Mouse (Mus musculus) Patski (cell line): ENCODE measurements around the gene Klf11. TPM values are rescaled to one million over a fixed set of nuclear protein-coding genes. Genes with fewer than 3 reads are reported as not detected.
"Not testable (repeated sequence)": the region's sequence is repeated elsewhere in the genome, so short reads cannot be mapped to it uniquely, and the experiment has no call there.

Experiments
- ATAC-seq: fragments of 100-300 bp; one replicate; pipeline ENCODE4 v1.8.0; 2021
- CTCF ChIA-PET: fragments of 350-600 bp; sonication (Branson Sonifier 250); formaldehyde crosslinking; loops from one replicate; lab custom pipeline; 2022; ENCODE audit warnings: inconsistent platforms; lab: Charles Lee
- POLR2A ChIA-PET: fragments of 350-600 bp; sonication (Branson Sonifier 250); formaldehyde crosslinking; loops from one replicate; lab custom pipeline; 2022; ENCODE audit warnings: antibody characterized with exemption, inconsistent platforms; lab: Charles Lee
- DNase-seq: peaks from one replicate; pipeline ENCODE4 v3.0.0-alpha.2; 2011; ENCODE audit warnings: low read depth, low spot score
- H3K27me3 ChIP-seq: fragments of 371-371 bp; one replicate; pipeline ENCODE4 v1.5.1; 2021
- CTCF ChIP-seq: fragments of 100-300 bp; IDR thresholded peaks from one replicate; pipeline ENCODE4 v1.5.1; 2021
- in situ Hi-C: fragments of 300-500 bp; cut with MboI; formaldehyde crosslinking; loops from 3 replicates; pipeline ENCODE4 v1.11.1; 2018; ENCODE audit warnings: low pct_unique_long_range_greater_than_20kb, mixed read lengths
- polyA plus RNA-seq: library from polyadenylated mRNA; unstranded; gene quantifications from one replicate; pipeline ENCODE4 v1.2.3, GENCODE M21; 2021

The Klf11 gene
- polyA plus RNA-seq, 1 experiment from 2014 or later, result 10.1 TPM

DNA sequence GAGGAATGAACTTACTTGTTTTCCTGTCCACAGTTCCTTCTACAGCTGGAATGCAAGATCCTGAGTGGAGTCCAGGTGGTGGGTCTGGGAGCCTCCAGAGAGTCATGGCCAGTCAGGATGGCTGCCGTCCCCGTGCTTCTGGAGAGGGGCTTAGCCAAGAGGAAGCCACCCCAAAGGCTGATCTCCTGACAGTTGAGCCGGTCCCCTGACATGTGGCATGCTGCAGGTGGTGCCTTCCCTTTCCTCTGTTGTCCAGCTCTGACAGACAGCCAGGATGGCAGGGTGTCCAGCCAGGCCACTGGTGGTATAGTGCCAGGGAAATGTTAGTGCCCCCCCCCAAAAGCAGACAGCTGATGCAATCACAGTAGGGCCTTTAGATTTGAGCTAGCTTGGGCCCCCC lies 47.4 kb downstream of the Klf11 start:
- no peaks in the 10 kb centered on the region for H3K27me3 ChIP-seq
- CTCF ChIA-PET, result interaction anchor here (1.0 to 4.5 kb wide), 6 partner anchors 8 to 98 kb away, joined by 3 to 29 read pairs (median 14); partner anchors contain the start of gene Rrm2
- TF ChIP-seq CTCF, result no peak
- POLR2A ChIA-PET, result no interaction called here
- DNase-seq (no peak), ATAC-seq (no peak)
- in situ Hi-C loops, result loop anchor here (5.0 kb wide), 1 partner anchor 91 kb away; no protein-coding TSS in a partner anchor

DNA sequence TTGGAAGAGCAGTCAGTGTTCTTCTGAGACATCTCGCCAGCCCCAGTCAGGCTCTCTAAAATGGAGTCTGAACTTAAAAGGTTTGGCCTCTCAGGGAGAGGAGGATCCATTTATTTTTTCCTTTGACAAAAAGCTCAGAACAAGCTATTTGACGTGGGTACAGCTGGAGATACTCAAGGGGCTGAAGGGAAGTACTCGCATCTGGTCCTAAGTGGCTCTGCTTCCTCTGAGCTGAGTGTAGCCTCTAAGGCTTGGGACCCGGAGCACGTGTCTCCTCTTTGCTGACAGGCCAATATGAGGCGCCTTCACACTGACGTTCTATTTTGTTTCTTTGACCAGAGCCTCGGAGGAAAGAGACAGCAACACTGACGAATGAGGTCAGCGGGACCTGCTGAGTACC lies 48.5 kb downstream of the Klf11 start:
- ATAC-seq (no peak), DNase-seq (no peak)
- in situ Hi-C loops, result loop anchor here (5.0 kb wide), 1 partner anchor 92 kb away; no protein-coding TSS in a partner anchor
- POLR2A ChIA-PET, result no interaction called here
- H3K27me3 ChIP-seq, result no peaks in the 10 kb centered on the region
- no peak for TF ChIP-seq CTCF
- CTCF ChIA-PET, result interaction anchor here (0.7 to 4.5 kb wide), 6 partner anchors 9 to 229 kb away, joined by 3 to 27 read pairs (median 4); partner anchors contain the start of gene Rrm2

DNA sequence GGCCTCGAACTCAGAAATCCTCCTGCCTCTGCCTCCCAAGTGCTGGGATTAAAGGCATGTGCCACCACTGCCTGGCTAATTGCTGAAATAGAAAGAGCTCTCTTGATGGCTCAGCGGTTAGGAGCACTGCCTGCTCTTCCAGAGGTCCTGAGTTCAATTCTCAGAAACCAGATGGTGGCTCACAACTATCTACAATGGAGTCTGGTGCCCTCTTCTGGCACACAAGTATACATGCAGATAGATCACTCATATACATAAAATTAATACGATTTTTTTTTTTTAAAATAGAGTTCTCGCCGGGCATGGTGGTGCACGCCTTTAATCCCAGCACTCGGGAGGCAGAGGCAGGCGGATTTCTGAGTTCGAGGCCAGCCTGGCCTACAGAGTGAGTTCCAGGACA lies 50.5 kb downstream of the Klf11 start:
- H3K27me3 ChIP-seq, ATAC-seq, POLR2A ChIA-PET, in situ Hi-C loops, DNase-seq: not testable (repeated sequence)
- CTCF ChIA-PET, result interaction anchor here (1.6 kb wide), 1 partner anchor 98 kb away, joined by 5 read pairs; no protein-coding TSS in a partner anchor

DNA sequence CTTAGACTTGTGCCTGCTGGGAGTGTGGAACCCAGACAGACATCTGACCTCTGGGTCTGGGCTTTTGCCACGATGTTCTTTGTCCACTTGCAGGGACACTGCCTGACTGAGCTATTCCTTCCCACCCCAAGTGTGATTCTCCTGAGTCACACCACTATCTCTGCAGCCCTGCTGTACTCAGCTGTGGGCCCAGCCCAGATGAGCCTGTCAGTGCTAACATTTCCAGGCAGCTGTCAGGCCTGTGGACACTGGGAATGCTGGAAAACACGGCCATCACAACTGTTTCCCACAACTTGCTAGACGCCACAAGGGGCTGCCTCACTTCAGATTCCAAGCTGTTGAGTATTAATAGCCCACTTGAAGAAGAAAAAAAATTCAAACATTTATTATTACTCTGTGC lies 51.9 kb downstream of the Klf11 start:
- DNase-seq (no peak), ATAC-seq (no peak)
- no peak for TF ChIP-seq CTCF
- H3K27me3 ChIP-seq, result no peaks in the 10 kb centered on the region
- in situ Hi-C loops, result no loop called here
- ChIA-PET POLR2A (no interaction called here), CTCF (interaction anchor here (1.4 kb wide), 1 partner anchor 13 kb away, joined by 3 read pairs; no protein-coding TSS in a partner anchor)

DNA sequence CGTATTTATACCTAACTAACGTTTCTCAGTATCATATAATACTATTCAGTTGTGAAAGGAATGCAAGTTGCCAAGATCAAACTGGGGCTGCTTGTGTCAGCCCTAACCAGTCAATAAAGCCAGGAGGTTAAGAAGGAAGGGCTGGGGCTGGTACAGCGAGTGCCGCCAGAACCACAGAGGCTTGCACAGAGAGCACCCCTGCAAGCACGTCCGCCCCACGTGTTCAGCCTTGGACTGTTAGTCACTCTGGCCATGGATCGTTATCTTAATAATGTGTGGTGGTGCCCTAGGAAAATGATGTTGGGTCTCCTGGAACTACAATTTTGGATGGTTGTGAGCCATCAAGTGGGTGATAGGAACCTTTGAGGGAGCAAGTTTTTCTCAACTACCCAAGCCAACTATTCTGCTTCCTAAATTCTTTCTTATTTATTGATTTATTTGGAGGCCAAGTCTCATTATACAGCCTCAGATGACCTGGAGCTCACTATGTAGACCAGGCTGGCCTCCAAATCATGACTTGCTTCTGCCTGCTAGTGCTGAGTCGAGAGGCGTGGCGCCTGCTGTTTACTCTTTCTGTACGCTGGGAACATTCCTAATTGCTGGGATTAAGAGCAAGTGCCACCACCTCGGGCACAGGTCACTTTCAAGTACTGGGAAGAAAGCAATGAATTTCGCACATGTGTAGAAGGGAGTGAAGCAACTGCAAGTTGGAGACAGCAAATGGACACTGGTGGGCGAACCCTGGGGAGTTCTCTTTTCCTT lies 54.6 kb downstream of the Klf11 start:
- H3K27me3 ChIP-seq, result no peaks in the 10 kb centered on the region
- ChIA-PET CTCF (interaction anchor here (0.6 kb wide), 1 partner anchor 244 kb away, joined by 3 read pairs; no protein-coding TSS in a partner anchor), POLR2A (interaction anchor here (0.6 kb wide), 1 partner anchor 138 kb away, joined by 3 read pairs; no protein-coding TSS in a partner anchor)
- in situ Hi-C loops, result loop anchor here (5.0 kb wide), 1 partner anchor 33 kb away; no protein-coding TSS in a partner anchor
- no peak for DNase-seq
- no peak for ATAC-seq
- TF ChIP-seq CTCF, result no peak

DNA sequence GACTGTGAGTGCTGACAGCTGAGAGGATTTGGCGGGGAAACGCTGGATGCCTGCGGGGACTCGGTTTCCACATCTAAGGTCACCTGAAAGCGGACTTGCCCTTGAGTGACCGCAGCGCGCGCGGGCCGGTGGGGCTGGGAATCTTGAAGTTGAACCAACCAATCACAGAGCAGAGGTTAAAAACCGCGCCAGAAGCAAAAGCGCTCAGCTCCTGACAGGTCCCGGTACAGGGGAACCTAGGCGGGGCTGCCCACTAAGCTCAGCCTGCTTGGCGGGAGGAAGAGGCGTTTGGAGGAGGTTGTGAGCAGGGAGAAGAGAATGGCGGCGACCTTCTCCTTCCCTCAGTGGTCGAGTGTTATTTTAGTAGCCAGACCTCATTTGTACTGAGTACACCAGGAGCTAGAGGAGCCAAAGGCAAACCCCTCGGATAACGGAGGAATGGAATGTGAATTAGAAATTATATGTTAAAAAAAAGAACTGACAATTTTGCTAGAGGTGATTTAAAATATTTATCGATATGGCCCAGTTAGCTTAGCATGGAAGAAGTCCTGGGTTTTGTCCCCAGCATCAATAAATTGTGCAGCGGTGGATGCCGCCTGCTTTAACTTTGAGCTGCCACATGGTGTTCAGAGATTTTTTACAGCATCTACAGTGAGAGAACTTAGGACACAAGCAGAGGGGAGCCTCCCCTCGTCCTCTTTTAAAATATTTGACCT lies 55.8 kb downstream of the Klf11 start:
- CTCF ChIA-PET, result interaction anchor here (1.1 to 6.0 kb wide), 4 partner anchors 9 to 245 kb away, joined by 5 to 69 read pairs (median 16); no protein-coding TSS in a partner anchor
- no peaks in the 10 kb centered on the region for H3K27me3 ChIP-seq
- POLR2A ChIA-PET, result interaction anchor here (1.5 kb wide), 1 partner anchor 10 kb away, joined by 4 read pairs; no protein-coding TSS in a partner anchor
- ATAC-seq, result peak; percentile 3
- DNase-seq, result no peak
- in situ Hi-C loops, result loop anchor here (5.0 kb wide), 1 partner anchor 35 kb away; no protein-coding TSS in a partner anchor
- TF ChIP-seq CTCF, result no peak

DNA sequence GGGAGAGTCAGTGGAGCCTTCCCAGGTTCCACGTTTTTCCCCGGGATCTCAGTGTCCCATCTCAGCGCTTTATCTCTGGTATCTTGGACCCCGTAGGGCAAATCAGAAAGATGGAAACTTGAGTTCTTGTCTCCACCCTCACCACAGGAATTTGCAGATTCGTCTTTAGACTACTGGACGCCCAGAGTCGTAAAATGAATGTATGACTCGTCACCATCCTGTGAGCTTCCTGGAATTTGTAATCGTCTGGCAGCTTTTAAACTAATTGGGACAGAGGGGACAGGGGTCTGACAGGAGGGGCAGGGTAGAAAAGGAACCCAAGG lies 56.4 kb downstream of the Klf11 start:
- no peak for TF ChIP-seq CTCF
- CTCF ChIA-PET, result interaction anchor here (1.1 to 6.0 kb wide), 4 partner anchors 10 to 245 kb away, joined by 5 to 69 read pairs (median 16); no protein-coding TSS in a partner anchor

DNA sequence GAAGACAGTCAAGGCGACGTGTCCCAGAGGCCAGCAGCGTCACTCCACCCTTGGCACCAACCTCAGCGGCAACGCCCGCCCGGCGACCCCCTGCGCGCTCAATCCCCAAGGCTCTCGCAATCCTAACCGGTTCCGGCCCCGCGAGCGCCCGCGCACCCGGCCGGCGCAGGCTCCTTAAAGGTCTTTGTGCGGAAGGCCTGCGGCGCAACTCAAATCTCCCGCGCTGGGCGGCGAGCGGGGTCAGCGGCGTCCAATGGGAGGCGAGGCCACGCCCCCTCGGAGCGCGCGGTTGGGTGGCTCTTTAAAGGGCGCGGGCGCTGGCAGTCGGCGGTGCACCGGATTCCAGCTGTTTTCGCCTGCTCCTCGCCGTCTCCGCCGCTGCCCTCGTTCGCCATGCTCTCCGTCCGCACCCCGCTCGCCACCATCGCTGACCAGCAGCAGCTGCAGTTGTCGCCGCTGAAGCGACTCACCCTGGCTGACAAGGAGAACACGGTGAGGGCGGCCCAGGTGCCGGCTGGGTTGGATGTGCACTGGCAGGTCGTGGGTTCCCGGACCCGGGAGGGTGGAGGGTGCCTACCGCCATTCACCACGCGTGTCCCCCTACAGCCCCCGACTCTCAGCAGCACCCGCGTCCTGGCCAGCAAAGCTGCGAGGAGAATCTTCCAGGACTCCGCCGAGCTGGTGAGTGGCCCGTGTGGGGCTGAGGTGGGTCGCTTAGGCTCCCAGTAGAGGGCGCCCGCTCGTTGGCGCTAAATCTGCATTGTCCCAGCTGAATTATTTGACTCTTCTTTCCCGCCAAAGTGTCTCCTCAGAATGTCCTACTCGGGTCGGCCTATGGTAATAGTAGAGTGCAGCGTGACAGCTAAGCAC lies 57.1 kb downstream of the Klf11 start, which contains the start of gene Rrm2:
TSS of gene Rrm2 (plus strand) at position 288 of the 870 bp plus-strand sequence.
- ATAC-seq (peak; percentile 85), DNase-seq (no peak)
- ChIA-PET CTCF (interaction anchor here (1.0 to 6.0 kb wide), 10 partner anchors 10 to 268 kb away, joined by 3 to 69 read pairs (median 3); no protein-coding TSS in a partner anchor), POLR2A (no interaction called here)
- no peaks in the 10 kb centered on the region for H3K27me3 ChIP-seq
- no peak for TF ChIP-seq CTCF
- in situ Hi-C loops, result loop anchor here (5.0 kb wide), 1 partner anchor 36 kb away; no protein-coding TSS in a partner anchor

More for the DNA sequence above, 56.4 kb downstream of the Klf11 start:
- in situ Hi-C loops, result loop anchor here (5.0 kb wide), 1 partner anchor 35 kb away; no protein-coding TSS in a partner anchor
- POLR2A ChIA-PET, result interaction anchor here (1.5 kb wide), 1 partner anchor 10 kb away, joined by 4 read pairs; no protein-coding TSS in a partner anchor
- DNase-seq (no peak), ATAC-seq (peak; percentile 9)
- no peaks in the 10 kb centered on the region for H3K27me3 ChIP-seq

DNA sequence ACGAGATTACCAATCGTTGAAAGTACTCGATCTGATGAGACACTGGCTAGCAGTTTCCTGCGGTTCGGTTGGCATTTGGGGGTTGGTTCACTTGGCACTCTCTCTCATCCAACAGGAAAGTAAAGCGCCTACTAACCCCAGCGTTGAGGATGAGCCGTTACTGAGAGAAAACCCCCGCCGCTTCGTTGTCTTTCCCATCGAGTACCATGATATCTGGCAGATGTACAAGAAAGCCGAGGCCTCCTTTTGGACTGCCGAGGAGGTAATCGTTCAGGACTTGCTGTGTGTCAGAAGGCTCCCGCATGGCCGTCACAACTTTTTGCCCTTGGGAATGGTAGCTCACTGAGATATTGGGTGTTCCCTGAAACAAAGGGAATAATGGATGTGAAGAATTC lies 57.7 kb downstream of the Klf11 start:
- in situ Hi-C loops, result loop anchor here (5.0 kb wide), 1 partner anchor 37 kb away; no protein-coding TSS in a partner anchor
- no peak for TF ChIP-seq CTCF
- no peaks in the 10 kb centered on the region for H3K27me3 ChIP-seq
- ChIA-PET CTCF (interaction anchor here (0.6 to 6.0 kb wide), 14 partner anchors 10 to 267 kb away, joined by 3 to 69 read pairs (median 3); no protein-coding TSS in a partner anchor), POLR2A (interaction anchor here (0.8 to 1.3 kb wide), 3 partner anchors 237 to 246 kb away, joined by 3 read pairs; no protein-coding TSS in a partner anchor)
- DNase-seq (no peak), ATAC-seq (no peak)
